Mouse (Mus musculus) urinary bladder, postnatal 25 days (tissue): ENCODE results near the gene Ak2.
A peak's percentile ranks its signal among the peaks of the same experiment; 100 is the strongest.

Experiments
- DNase-seq: peaks from one replicate; pipeline ENCODE4 v3.0.0; 2022; ENCODE audit warnings: low spot score

The Ak2 gene

GRCm38 (mm10) chr4:129013151-129013864, 21.6 kb downstream of the Ak2 start:
- DNase-seq: no peak

- no peak for DNase-seq
Measured at GRCm38 (mm10) chr4:129016329-129016728, 24.6 kb downstream of the Ak2 start.

GRCm38 (mm10) chr4:129017150-129017549, 25.4 kb downstream of the Ak2 start:
- DNase-seq: no peak

GRCm38 (mm10) chr4:129018788-129019435, 27.2 kb downstream of the Ak2 start:
- no peak for DNase-seq

GRCm38 (mm10) chr4:129019788-129020187, 28.0 kb downstream of the Ak2 start:
- DNase-seq: no peak

GRCm38 (mm10) chr4:129020454-129020853, 28.7 kb downstream of the Ak2 start:
- peak; percentile 49 for DNase-seq

- no peak for DNase-seq
Measured at GRCm38 (mm10) chr4:129021426-129021825, 29.7 kb downstream of the Ak2 start.

- no peak for DNase-seq
Measured at GRCm38 (mm10) chr4:129021886-129022285, 30.1 kb downstream of the Ak2 start.

- DNase-seq: no peak
Measured at GRCm38 (mm10) chr4:129023884-129024283, 32.1 kb downstream of the Ak2 start.

GRCm38 (mm10) chr4:129024775-129025174, 33.0 kb downstream of the Ak2 start:
- DNase-seq: no peak

- no peak for DNase-seq
Measured at GRCm38 (mm10) chr4:129025707-129026106, 33.9 kb downstream of the Ak2 start.

- DNase-seq: no peak
Measured at GRCm38 (mm10) chr4:129030746-129031145, 39.0 kb downstream of the Ak2 start.

- no peak for DNase-seq
Measured at GRCm38 (mm10) chr4:129031408-129031965, 39.7 kb downstream of the Ak2 start.

GRCm38 (mm10) chr4:129032133-129032962, 40.6 kb downstream of the Ak2 start:
- no peak for DNase-seq

- DNase-seq: peak; percentile 72
Measured at GRCm38 (mm10) chr4:129032963-129033951, 41.5 kb downstream of the Ak2 start.

GRCm38 (mm10) chr4:129034224-129034623, 42.5 kb downstream of the Ak2 start:
- no peak for DNase-seq

GRCm38 (mm10) chr4:129034706-129035660, 43.2 kb downstream of the Ak2 start:
- DNase-seq: peak; percentile 58

- no peak for DNase-seq
Measured at GRCm38 (mm10) chr4:129035851-129036445, 44.2 kb downstream of the Ak2 start.

GRCm38 (mm10) chr4:129047721-129048421, 56.1 kb downstream of the Ak2 start:
- no peak for DNase-seq
